ENCODE assay signal across 21 mouse cellular contexts in the genomic region with DNA sequence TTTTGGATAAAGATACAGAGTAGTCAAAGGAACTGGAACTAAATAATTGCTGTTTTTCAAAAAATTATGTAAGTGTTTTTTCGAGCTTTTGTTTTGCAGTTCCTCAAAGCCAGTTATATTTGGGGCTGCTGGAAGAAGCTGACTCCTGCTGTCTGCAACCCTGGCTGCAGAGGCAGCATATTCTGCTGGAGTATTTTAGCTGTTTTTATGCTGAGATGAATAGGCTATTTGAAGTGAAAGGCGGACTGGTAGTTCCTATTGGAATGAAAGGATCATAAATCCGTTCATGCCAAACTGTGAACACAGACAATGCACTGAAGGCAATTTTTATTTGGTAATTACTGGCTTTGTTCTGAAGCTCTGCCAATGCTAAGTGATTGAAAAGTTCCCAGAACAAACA.
A peak's percentile ranks its signal among the peaks of the same experiment; 100 is the strongest.
DNase-seq lines count a peak whose midpoint lies in the region; ATAC-seq and TF ChIP-seq lines count a peak whose summit lies in the region.
"Had no signal": no experiment of that assay in that cellular context is flagged by ENCODE, and none has a peak within 500 bp of the region (broad histone marks: within the 10 kb centered on the region; RNA-seq: fewer than 3 reads in every experiment).

No protein-coding gene starts in this region.

- TF ChIP-seq CTCF in hindbrain, postnatal 0 days (IDR thresholded peaks at IDR 0.05; ENCODE audit: low read depth) = no peak
- peak; percentile 9; the same call in 1 of the 2 replicates for TF ChIP-seq CTCF in midbrain, postnatal 0 days (IDR thresholded peaks at IDR 0.05)

- no peaks in the 10 kb centered on the region; the same call in 1 of the 2 replicates for H3K27me3 ChIP-seq in forebrain, embryonic 16.5 days (replicated peaks; ENCODE audit: control insufficient read depth, insufficient read depth, low read length)
- peaks cover 42% of the 10 kb centered on the region for H3K27me3 ChIP-seq in forebrain, embryonic 12.5 days
- H3K27me3 ChIP-seq in hindbrain, postnatal 0 days (ENCODE audit: insufficient read depth, low read length) = no peaks in the 10 kb centered on the region
- peaks cover 73% of the 10 kb centered on the region for H3K27me3 ChIP-seq in hindbrain, embryonic 10.5 days (ENCODE audit: insufficient read depth, poor library complexity, severe bottlenecking)
- no peaks in the 10 kb centered on the region for H3K27me3 ChIP-seq in midbrain, postnatal 0 days (ENCODE audit: insufficient read depth, low read length)
- no peaks in the 10 kb centered on the region for H3K27me3 ChIP-seq in midbrain, embryonic 14.5 days (ENCODE audit: control insufficient read depth, insufficient read depth, low read length)
- H3K27me3 ChIP-seq: CH12.LX had no signal

- H3K4me1 ChIP-seq in forebrain, embryonic 16.5 days (replicated peaks; ENCODE audit: control insufficient read depth, insufficient read depth, low read length) = no peaks in the 10 kb centered on the region
- no peaks in the 10 kb centered on the region for H3K4me1 ChIP-seq in forebrain, embryonic 12.5 days
- H3K4me1 ChIP-seq in hindbrain, postnatal 0 days (ENCODE audit: insufficient read depth, low read length) = no peaks in the 10 kb centered on the region
- no peaks in the 10 kb centered on the region for H3K4me1 ChIP-seq in hindbrain, embryonic 10.5 days (replicated peaks)
- no peaks in the 10 kb centered on the region for H3K4me1 ChIP-seq in midbrain, postnatal 0 days (ENCODE audit: insufficient read depth, low read length)
- no peaks in the 10 kb centered on the region for H3K4me1 ChIP-seq in midbrain, embryonic 14.5 days (ENCODE audit: control insufficient read depth, insufficient read depth, low read length)
- H3K4me1 ChIP-seq: embryonic facial prominence, embryonic 13.5 days; neural tube, embryonic 15.5 days had no signal

- no peak overlapping the region for H3K9ac ChIP-seq in forebrain, embryonic 16.5 days (replicated peaks; ENCODE audit: low read depth, low read length)
- H3K9ac ChIP-seq in forebrain, embryonic 12.5 days = no peak overlapping the region
- no peak overlapping the region for H3K9ac ChIP-seq in hindbrain, postnatal 0 days (replicated peaks; ENCODE audit: low read length)
- no peak overlapping the region for H3K9ac ChIP-seq in midbrain, postnatal 0 days (replicated peaks; ENCODE audit: low read length, poor library complexity, severe bottlenecking)
- H3K9ac ChIP-seq in midbrain, embryonic 14.5 days (replicated peaks; ENCODE audit: low read length) = no peak overlapping the region
- H3K9ac ChIP-seq: embryonic facial prominence, embryonic 13.5 days; neural tube, embryonic 15.5 days had no signal

- H3K4me2 ChIP-seq in forebrain, embryonic 16.5 days (ENCODE audit: low read length) = no peak overlapping the region
- H3K4me2 ChIP-seq in forebrain, embryonic 12.5 days = no peak overlapping the region
- H3K4me2 ChIP-seq in hindbrain, postnatal 0 days (ENCODE audit: low read depth, low read length) = no peak overlapping the region
- H3K4me2 ChIP-seq in midbrain, postnatal 0 days (ENCODE audit: low read depth, low read length, poor library complexity, severe bottlenecking) = no peak overlapping the region
- H3K4me2 ChIP-seq in midbrain, embryonic 14.5 days (ENCODE audit: low read length) = no peak overlapping the region
- H3K4me2 ChIP-seq: embryonic facial prominence, embryonic 13.5 days; liver, embryonic 11.5 days; midbrain, embryonic 11.5 days; neural tube, embryonic 15.5 days had no signal

- peak; percentile 10 for DNase-seq in hindbrain, postnatal 0 days (ENCODE audit: low spot score)
- no peak for DNase-seq in hindbrain, embryonic 10.5 days (ENCODE audit: low spot score)
- DNase-seq in midbrain, postnatal 0 days (ENCODE audit: low spot score) = peak; percentile 30
- no peak for DNase-seq in midbrain, embryonic 14.5 days
- peak; percentile 68 for DNase-seq in telencephalon, adult 2 months (ENCODE audit: low read depth, low spot score)
- no peak for DNase-seq in MN1 (ENCODE audit: low spot score)
- DNase-seq: adrenal gland, postnatal 14 days; cerebellum, adult 8-10 months; gastrocnemius, postnatal 10 days; kidney, adult 8-10 months; lung, adult 2 months; lung, postnatal 4 days; thymus, adult 2 months had no signal

- H3K27ac ChIP-seq in forebrain, embryonic 16.5 days (ENCODE audit: low read length) = no peak overlapping the region
- no peak overlapping the region for H3K27ac ChIP-seq in forebrain, embryonic 12.5 days
- no peak overlapping the region for H3K27ac ChIP-seq in hindbrain, postnatal 0 days
- no peak overlapping the region for H3K27ac ChIP-seq in hindbrain, embryonic 10.5 days
- no peak overlapping the region for H3K27ac ChIP-seq in midbrain, postnatal 0 days (ENCODE audit: low read depth, low read length)
- no peak overlapping the region for H3K27ac ChIP-seq in midbrain, embryonic 14.5 days (replicated peaks; ENCODE audit: low read depth, low read length)
- H3K27ac ChIP-seq: embryonic facial prominence, embryonic 13.5 days; neural tube, embryonic 15.5 days had no signal

- no peaks in the 10 kb centered on the region for H3K36me3 ChIP-seq in forebrain, embryonic 16.5 days (ENCODE audit: control insufficient read depth, insufficient read depth)
- no peaks in the 10 kb centered on the region for H3K36me3 ChIP-seq in forebrain, embryonic 12.5 days (replicated peaks)
- H3K36me3 ChIP-seq in hindbrain, postnatal 0 days (ENCODE audit: insufficient read depth, low read length) = no peaks in the 10 kb centered on the region
- no peaks in the 10 kb centered on the region for H3K36me3 ChIP-seq in hindbrain, embryonic 10.5 days
- no peaks in the 10 kb centered on the region for H3K36me3 ChIP-seq in midbrain, postnatal 0 days (ENCODE audit: insufficient read depth, low read length)
- no peaks in the 10 kb centered on the region for H3K36me3 ChIP-seq in midbrain, embryonic 14.5 days (ENCODE audit: control insufficient read depth, insufficient read depth, low read length)
- H3K36me3 ChIP-seq: embryonic facial prominence, embryonic 13.5 days; neural tube, embryonic 15.5 days had no signal

- 37% methylated on average over 3 of the region's 3 CpGs for WGBS in forebrain, embryonic 16.5 days
- WGBS in forebrain, embryonic 12.5 days = 29% methylated on average over 3 of the region's 3 CpGs
- 47% methylated on average over 3 of the region's 3 CpGs for WGBS in hindbrain, postnatal 0 days
- WGBS in hindbrain, embryonic 10.5 days = 46% methylated on average over 3 of the region's 3 CpGs
- 35% methylated on average over 3 of the region's 3 CpGs for WGBS in midbrain, postnatal 0 days
- 38% methylated on average over 3 of the region's 3 CpGs for WGBS in midbrain, embryonic 14.5 days

- H3K4me3 ChIP-seq in forebrain, embryonic 16.5 days (replicated peaks; ENCODE audit: low read length) = no peak overlapping the region
- H3K4me3 ChIP-seq in forebrain, embryonic 12.5 days (replicated peaks) = no peak overlapping the region
- no peak overlapping the region for H3K4me3 ChIP-seq in hindbrain, postnatal 0 days (ENCODE audit: low read length)
- no peak overlapping the region for H3K4me3 ChIP-seq in hindbrain, embryonic 10.5 days
- no peak overlapping the region for H3K4me3 ChIP-seq in midbrain, postnatal 0 days (ENCODE audit: low read depth, low read length)
- H3K4me3 ChIP-seq in midbrain, embryonic 14.5 days (replicated peaks; ENCODE audit: low read depth, low read length) = no peak overlapping the region
- H3K4me3 ChIP-seq: embryonic facial prominence, embryonic 13.5 days; myocyte; neural tube, embryonic 15.5 days had no signal

- no peaks in the 10 kb centered on the region for H3K9me3 ChIP-seq in forebrain, embryonic 16.5 days (ENCODE audit: control insufficient read depth, low read length)
- H3K9me3 ChIP-seq in forebrain, embryonic 12.5 days = no peaks in the 10 kb centered on the region
- H3K9me3 ChIP-seq in hindbrain, postnatal 0 days (ENCODE audit: low read length) = no peaks in the 10 kb centered on the region
- no peaks in the 10 kb centered on the region for H3K9me3 ChIP-seq in hindbrain, embryonic 10.5 days
- no peaks in the 10 kb centered on the region for H3K9me3 ChIP-seq in midbrain, postnatal 0 days (ENCODE audit: low read length)
- no peaks in the 10 kb centered on the region for H3K9me3 ChIP-seq in midbrain, embryonic 14.5 days (ENCODE audit: control insufficient read depth, low read length)
- H3K9me3 ChIP-seq: embryonic facial prominence, embryonic 13.5 days; neural tube, embryonic 15.5 days had no signal

- ATAC-seq in forebrain, embryonic 16.5 days = peak; percentile 57; the same call in 1 of the 2 replicates
- ATAC-seq in forebrain, embryonic 12.5 days (ENCODE audit: low FRiP score) = no peak
- no peak for ATAC-seq in hindbrain, postnatal 0 days
- ATAC-seq in midbrain, postnatal 0 days (ENCODE audit: low FRiP score) = no peak
- ATAC-seq in midbrain, embryonic 14.5 days (ENCODE audit: low FRiP score, low TSS enrichment) = no peak

Comparison
In these comparisons a context has a peak if more than half of its experiments do, and no peak if none do; other contexts are left out.
1. DNase-seq: peak in hindbrain, postnatal 0 days (single experiment), midbrain, postnatal 0 days (single experiment) and telencephalon, adult 2 months (single experiment); none in hindbrain, embryonic 10.5 days (single experiment), midbrain, embryonic 14.5 days (single experiment) and MN1 (single experiment).